Mouse (Mus musculus) erythroblast, embryonic 14.5 days (primary cell): ENCODE measurements at regions not wholly inside any gene's neighbourhood (a gene's known extent, or its start where the extent isn't known, plus 50 kb on each side); places are given as distances from the start of the nearest gene placed in this dataset.
"Not testable (repeated sequence)": the region's sequence is repeated elsewhere in the genome, so short reads cannot be mapped to it uniquely, and the experiment has no call there.

Experiments used
- GATA1 ChIP-seq: IDR thresholded peaks from 2 replicates; pipeline ENCODE4 v1.6.1; 2012; ENCODE audit warnings: low read length, inconsistent platforms, mixed read lengths
- TAL1 ChIP-seq: IDR thresholded peaks from 3 replicates; pipeline ENCODE4 v1.6.1; 2012; ENCODE audit warnings: low read length, inconsistent platforms, mixed read lengths

- TF ChIP-seq GATA1, TAL1: not testable (repeated sequence)
Observed at GRCm38 (mm10) chr10:7343736-7344135, 129.7 kb downstream of the Ulbp1 start.
